Mouse (Mus musculus) intestine, embryonic 14.5 days (tissue): ENCODE measurements around the gene Ypel3. TPM values are rescaled to one million over a fixed set of nuclear protein-coding genes. Genes with fewer than 3 reads are reported as not detected.

Experiments
- ATAC-seq: fragments of 200-750 bp; cut with Nextera tagmentation; replicated peaks from 2 replicates; pipeline ENCODE4 v1.8.0; 2017; ENCODE audit warnings: low read depth, moderate number of reproducible peaks, moderate TSS enrichment, moderate library complexity; ENCODE audit not compliant: low FRiP score, low TSS enrichment
- DNase-seq: peaks from one replicate; pipeline ENCODE4 v3.0.0-alpha.2; 2018; ENCODE audit warnings: low spot score
- H3K27ac ChIP-seq: fragments of 300-500 bp; sonication (generic); 2 replicates; pipeline ENCODE4 v1.5.1; 2014; ENCODE audit warnings: low read depth, mild to moderate bottlenecking, control low read depth
- H3K27me3 ChIP-seq: fragments of 300-500 bp; sonication (generic); replicated peaks from 2 replicates; pipeline ENCODE4 v1.6.1; 2014; ENCODE audit warnings: low read length, control low read depth; ENCODE audit not compliant: control insufficient read depth, insufficient read depth
- H3K36me3 ChIP-seq: fragments of 300-500 bp; sonication (generic); 2 replicates; pipeline ENCODE4 v1.6.1; 2014; ENCODE audit warnings: low read length, control low read depth; ENCODE audit not compliant: control insufficient read depth, insufficient read depth
- H3K4me1 ChIP-seq: fragments of 300-500 bp; sonication (generic); replicated peaks from 2 replicates; pipeline ENCODE4 v1.6.1; 2014; ENCODE audit warnings: low read length, control low read depth, mixed read lengths; ENCODE audit not compliant: control insufficient read depth, insufficient read depth
- H3K4me2 ChIP-seq: fragments of 300-500 bp; sonication (generic); 2 replicates; pipeline ENCODE4 v1.6.1; 2014; ENCODE audit warnings: low read length
- H3K4me3 ChIP-seq: fragments of 300-500 bp; sonication (generic); 2 replicates; pipeline ENCODE4 v1.5.1; 2014; ENCODE audit warnings: low read depth, low read length, control low read depth, mixed read lengths
- H3K9ac ChIP-seq: fragments of 300-500 bp; sonication (generic); 2 replicates; pipeline ENCODE4 v1.6.1; 2014; ENCODE audit warnings: mild to moderate bottlenecking, low read length
- H3K9me3 ChIP-seq: fragments of 300-500 bp; sonication (generic); 2 replicates; pipeline ENCODE4 v1.6.1; 2016; ENCODE audit warnings: low read length, control low read depth; ENCODE audit not compliant: control insufficient read depth
- WGBS: fragments of 180-500 bp; shearing (Covaris S2); extraction: QIAGEN DNeasy Blood & Tissue Kit; methylation state at CpG from one replicate; pipeline ENCODE4 v1.1.7; 2014; 5-methylcytosine and 5-hydroxymethylcytosine counted together
- polyA plus RNA-seq: library from polyadenylated mRNA; unstranded; fragments of >200 nt; fragmentation: Nextera tagmentation; extraction: Ambion mirVana; gene quantifications from 2 replicates; pipeline ENCODE4 v1.2.1, GENCODE M21; 2014

Gene Ypel3
- polyA plus RNA-seq, 1 experiment from 2014 or later, result 105 TPM

DNA sequence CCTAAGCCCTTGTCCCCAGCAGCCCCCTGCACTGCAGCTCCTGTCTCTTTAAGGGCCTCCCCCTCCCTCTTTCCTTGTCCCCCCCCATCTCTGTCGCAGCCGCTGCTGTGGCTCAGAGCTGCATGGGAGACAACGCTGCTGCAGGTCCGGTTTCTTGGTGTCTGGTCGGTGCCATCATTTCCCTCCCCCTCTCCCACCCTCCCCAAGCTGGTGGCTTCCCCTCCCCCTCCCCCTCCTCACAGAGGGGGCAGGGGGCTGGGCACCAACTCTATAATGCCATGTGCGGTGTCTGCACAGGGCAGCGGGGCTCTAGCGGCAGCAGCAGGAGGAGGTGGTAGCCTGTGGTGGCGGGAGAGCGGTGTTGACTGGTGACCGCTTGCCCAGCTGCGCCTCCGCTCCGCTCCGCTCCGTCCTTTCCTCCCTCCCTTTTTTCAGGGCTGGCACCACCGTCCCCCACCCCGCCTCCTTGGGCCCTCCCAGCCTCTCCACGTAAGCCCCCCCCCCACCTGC, 46.5 kb downstream of the Ypel3 start:
- H3K27me3 ChIP-seq, result peaks cover 26% of the 10 kb centered on the region
- H3K27ac ChIP-seq, result no peak overlapping the region
- DNase-seq, result no peak
- H3K4me3 ChIP-seq, result peak overlapping the region; percentile 22
- H3K4me1 ChIP-seq, result no peaks in the 10 kb centered on the region
- no peak for ATAC-seq
- H3K4me2 ChIP-seq, result peak overlapping the region; percentile 43
- no peak overlapping the region for H3K9ac ChIP-seq
- no peaks in the 10 kb centered on the region for H3K36me3 ChIP-seq
- H3K9me3 ChIP-seq, result no peaks in the 10 kb centered on the region
- WGBS, result 2% methylated on average over 17 of the region's 19 CpGs

DNA sequence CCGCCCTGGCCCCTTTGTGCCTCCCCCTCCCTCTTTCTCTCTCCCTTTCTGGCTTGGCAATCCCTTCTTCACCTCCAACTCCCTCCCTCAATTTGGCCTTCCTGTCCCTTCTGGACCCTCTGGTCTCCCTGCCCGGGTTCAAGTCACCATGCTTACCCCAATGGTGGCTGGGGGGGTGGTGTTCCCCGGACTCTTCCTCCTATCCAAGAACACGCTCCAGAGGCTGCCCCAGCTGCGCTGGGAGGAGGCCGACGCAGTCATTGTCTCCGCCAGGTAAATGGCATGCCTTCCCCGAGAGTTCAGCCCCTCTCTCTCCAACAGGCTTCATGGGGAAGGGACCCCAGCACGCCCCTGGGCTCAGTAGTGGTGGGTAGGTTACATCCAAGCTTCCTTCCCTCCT, 47.2 kb downstream of the Ypel3 start:
- Histone ChIP-seq H3K4me3 (no peak overlapping the region), H3K27me3 (peaks cover 26% of the 10 kb centered on the region), H3K9ac (no peak overlapping the region), H3K4me2 (no peak overlapping the region), H3K4me1 (no peaks in the 10 kb centered on the region), H3K36me3 (no peaks in the 10 kb centered on the region), H3K27ac (no peak overlapping the region), H3K9me3 (no peaks in the 10 kb centered on the region)
- WGBS, result 11% methylated on average over 10 of the region's 10 CpGs
- DNase-seq (no peak), ATAC-seq (no peak)

DNA sequence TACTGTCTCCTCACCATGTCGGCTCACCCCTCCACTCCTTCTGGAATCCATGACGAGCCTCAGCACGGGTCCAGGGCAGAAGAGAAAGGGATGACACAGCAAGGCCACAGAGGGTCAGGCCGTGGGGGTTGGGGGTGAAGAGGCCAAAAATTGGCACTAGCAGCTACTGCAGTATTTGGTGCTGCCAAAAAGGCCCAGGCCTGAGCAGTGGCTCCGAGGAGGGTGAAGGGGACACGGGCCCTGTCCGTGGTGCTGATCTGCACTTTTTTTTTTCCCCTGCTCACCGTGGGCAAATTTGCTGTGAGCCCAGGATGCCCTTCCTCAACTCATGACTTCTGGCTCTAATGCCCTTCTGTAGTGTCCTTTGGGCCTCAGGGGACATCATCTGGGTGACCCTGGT, 48.6 kb downstream of the Ypel3 start:
- DNase-seq, result peak; percentile 83
- WGBS, result 18% methylated on average over 8 of the region's 8 CpGs

DNA sequence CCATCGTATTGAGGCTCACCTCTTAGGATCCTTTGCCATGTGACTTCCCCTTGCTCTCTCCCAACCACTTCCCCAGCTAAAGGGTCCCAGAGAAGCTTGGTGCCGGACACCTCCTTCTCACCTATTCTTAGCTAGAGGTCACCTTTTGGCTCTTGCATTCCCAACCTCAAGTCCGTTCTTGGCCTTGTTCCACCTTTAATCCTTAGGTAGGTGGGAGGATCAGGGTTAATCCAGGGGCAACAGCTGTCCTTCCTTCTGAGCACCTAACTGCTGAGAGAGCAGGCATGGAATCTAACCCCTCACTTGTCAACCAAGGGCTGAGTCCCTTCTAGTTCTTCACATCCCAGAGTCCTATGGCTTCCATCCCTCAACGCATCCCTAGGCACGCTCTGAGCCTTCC, 49.2 kb downstream of the Ypel3 start:
- ATAC-seq, result no peak
- 69% methylated on average over 5 of the region's 5 CpGs for WGBS

More for the DNA sequence above, 48.6 kb downstream of the Ypel3 start:
- no peak overlapping the region for H3K4me3 ChIP-seq
- H3K36me3 ChIP-seq, result no peaks in the 10 kb centered on the region
- no peak overlapping the region for H3K4me2 ChIP-seq
- H3K9me3 ChIP-seq, result no peaks in the 10 kb centered on the region
- no peaks in the 10 kb centered on the region for H3K4me1 ChIP-seq
- H3K27ac ChIP-seq, result no peak overlapping the region
- H3K27me3 ChIP-seq, result peaks cover 26% of the 10 kb centered on the region
- no peak overlapping the region for H3K9ac ChIP-seq
- no peak for ATAC-seq

More for the DNA sequence above, 49.2 kb downstream of the Ypel3 start:
- H3K9me3 ChIP-seq, result no peaks in the 10 kb centered on the region
- no peak overlapping the region for H3K4me2 ChIP-seq
- H3K4me3 ChIP-seq, result no peak overlapping the region
- no peaks in the 10 kb centered on the region for H3K4me1 ChIP-seq
- DNase-seq, result no peak
- no peaks in the 10 kb centered on the region for H3K36me3 ChIP-seq
- H3K27ac ChIP-seq, result no peak overlapping the region
- no peak overlapping the region for H3K9ac ChIP-seq
- peaks cover 26% of the 10 kb centered on the region for H3K27me3 ChIP-seq

Other genes starting within 250 kb of the Ypel3 start
- 184 and 188 TPM in 2 replicates for gene Eif3c, start 210.5 kb upstream of the Ypel3 start, polyA plus RNA-seq
- gene Apobr, start 192.0 kb upstream of the Ypel3 start, polyA plus RNA-seq, result 0.60 and 1.1 TPM in 2 replicates
- 24.3 and 30.3 TPM in 2 replicates for gene Cln3, start 191.1 kb upstream of the Ypel3 start, polyA plus RNA-seq
- not detected in 2 replicates for gene Il27, start 182.0 kb upstream of the Ypel3 start, polyA plus RNA-seq
- 6.6 and 27.3 TPM in 2 replicates for gene Nupr1, start 146.1 kb upstream of the Ypel3 start, polyA plus RNA-seq
- 53.4 and 64.5 TPM in 2 replicates for gene Sgf29, start 127.6 kb upstream of the Ypel3 start, polyA plus RNA-seq
- gene Sult1a1, start 100.5 kb upstream of the Ypel3 start, polyA plus RNA-seq, result 3.5 and 3.8 TPM in 2 replicates
- gene Bola2, start 81.6 kb upstream of the Ypel3 start, polyA plus RNA-seq, result 140 and 159 TPM in 2 replicates
- gene Slx1b, start 81.2 kb upstream of the Ypel3 start, polyA plus RNA-seq, result 7.1 and 8.4 TPM in 2 replicates
- 35.1 and 35.9 TPM in 2 replicates for gene Coro1a, start 69.2 kb upstream of the Ypel3 start, polyA plus RNA-seq
- 101 and 104 TPM in 2 replicates for gene Mapk3, start 17.4 kb upstream of the Ypel3 start, polyA plus RNA-seq
- gene Gdpd3, start 10.6 kb upstream of the Ypel3 start, polyA plus RNA-seq, result 3.6 and 3.9 TPM in 2 replicates
- gene Tbx6, start 4.5 kb downstream of the Ypel3 start, polyA plus RNA-seq, result 0.36 and 0.47 TPM in 2 replicates
- 277 and 280 TPM in 2 replicates for gene Ppp4c, start 15.5 kb downstream of the Ypel3 start, polyA plus RNA-seq
- 1.5 and 1.8 TPM in 2 replicates for gene Fam57b, start 20.7 kb downstream of the Ypel3 start, polyA plus RNA-seq
- not detected in 2 replicates for gene 4930451I11Rik, start 54.7 kb downstream of the Ypel3 start, polyA plus RNA-seq
- 0.86 and 1.2 TPM in 2 replicates for gene Doc2a, start 70.5 kb downstream of the Ypel3 start, polyA plus RNA-seq
- 19.0 and 19.5 TPM in 2 replicates for gene Hirip3, start 85.0 kb downstream of the Ypel3 start, polyA plus RNA-seq
- 82.6 and 84.6 TPM in 2 replicates for gene Ino80e, start 85.4 kb downstream of the Ypel3 start, polyA plus RNA-seq
- gene Taok2, start 107.7 kb downstream of the Ypel3 start, polyA plus RNA-seq, result 26.6 and 29.7 TPM in 2 replicates
- gene Tmem219, start 146.0 kb downstream of the Ypel3 start, polyA plus RNA-seq, result 29.5 and 31.7 TPM in 2 replicates
- 13.1 TPM in 2 replicates for gene Kctd13, start 151.9 kb downstream of the Ypel3 start, polyA plus RNA-seq
- 0.39 and 0.65 TPM in 2 replicates for gene Asphd1, start 172.6 kb downstream of the Ypel3 start, polyA plus RNA-seq
- 3.2 and 3.8 TPM in 2 replicates for gene Sez6l2, start 173.6 kb downstream of the Ypel3 start, polyA plus RNA-seq
- gene Cdipt, start 199.0 kb downstream of the Ypel3 start, polyA plus RNA-seq, result 105 and 109 TPM in 2 replicates
- gene Cdiptos, start 199.1 kb downstream of the Ypel3 start, polyA plus RNA-seq, result 2.2 and 2.5 TPM in 2 replicates
- gene Mvp, start 237.7 kb downstream of the Ypel3 start, polyA plus RNA-seq, result 27.4 and 29.6 TPM in 2 replicates
- 0.45 and 0.86 TPM in 2 replicates for gene Pagr1b, start 239.5 kb downstream of the Ypel3 start, polyA plus RNA-seq
- gene Pagr1a, start 240.4 kb downstream of the Ypel3 start, polyA plus RNA-seq, result 43.9 and 47.7 TPM in 2 replicates
- gene Gm42742, start 244.1 kb downstream of the Ypel3 start, polyA plus RNA-seq, result 41.8 and 46.3 TPM in 2 replicates
- gene Prrt2, start 244.3 kb downstream of the Ypel3 start, polyA plus RNA-seq, result 9.2 and 9.5 TPM in 2 replicates